21 mouse cellular contexts compared by ENCODE assay signal in genomic region chr5:38512991-38513390, GRCm38 (mm10). TPM values are rescaled to one million over a fixed set of nuclear protein-coding genes. Genes with fewer than 3 reads are reported as not detected.
DNase-seq lines count a peak whose midpoint lies in the region; ATAC-seq and TF ChIP-seq lines count a peak whose summit lies in the region.
"Had no signal": no experiment of that assay in that cellular context is flagged by ENCODE, and none has a peak within 500 bp of the region (broad histone marks: within the 10 kb centered on the region; RNA-seq: fewer than 3 reads in every experiment).

No protein-coding gene starts in this region.

- ATAC-seq in liver, embryonic 12.5 days: no peak
- ATAC-seq in liver, postnatal 0 days: no peak
- ATAC-seq: activated CD4-positive, CD25-positive, alpha-beta regulatory T cell, adult 4 months; forebrain, embryonic 14.5 days; hindbrain, postnatal 0 days had no signal

- H3K4me2 ChIP-seq in liver, embryonic 12.5 days: peak overlapping the region; percentile 48
- H3K4me2 ChIP-seq in liver, postnatal 0 days (ENCODE audit: low read depth, low read length): no peak overlapping the region
- H3K4me2 ChIP-seq: embryonic facial prominence, embryonic 15.5 days; hindbrain, embryonic 13.5 days had no signal

- H3K4me3 ChIP-seq in heart, embryonic 10.5 days: no peak overlapping the region
- 0 out of 2 replicates have a peak overlapping the region, but pooled peaks have one; percentile 7 for H3K4me3 ChIP-seq in liver, embryonic 12.5 days
- no peak overlapping the region for H3K4me3 ChIP-seq in liver, postnatal 0 days (ENCODE audit: low read depth, low read length)
- H3K4me3 ChIP-seq: embryonic facial prominence, embryonic 15.5 days; erythroblast, embryonic 14.5 days; forebrain, embryonic 10.5 days; hindbrain, embryonic 13.5 days had no signal

- H3K27ac ChIP-seq in heart, embryonic 10.5 days: peak overlapping the region; percentile 38; the same call in 1 of the 2 replicates
- H3K27ac ChIP-seq in liver, embryonic 12.5 days: peak overlapping the region; percentile 61
- no peak overlapping the region for H3K27ac ChIP-seq in liver, postnatal 0 days (ENCODE audit: low read depth)
- H3K27ac ChIP-seq: embryonic facial prominence, embryonic 15.5 days; forebrain, embryonic 10.5 days; hindbrain, embryonic 13.5 days; hindbrain, postnatal 0 days had no signal

- no peak for DNase-seq in heart, embryonic 10.5 days (ENCODE audit: low spot score)
- no peak for DNase-seq in heart, adult 11 months
- DNase-seq in liver, postnatal 0 days: no peak
- DNase-seq in ZHBTc4 (ENCODE audit: low read depth, low spot score): peak; percentile 84
- DNase-seq in layer of hippocampus, postnatal 25 days (ENCODE audit: extremely low spot score in 1 of 2, low spot score in 1 of 2): no peak
- DNase-seq in kidney, postnatal 4 days: no peak
- DNase-seq: adrenal gland, postnatal 14 days; cerebellum, adult 18-20 months; cerebellum, adult 9-11 months; cerebellum, postnatal 36 days; gastrocnemius, postnatal 36 days; heart, adult 18-20 months; heart, postnatal 10 days had no signal

- no peak for TF ChIP-seq EP300 in liver, postnatal 0 days (IDR thresholded peaks at IDR 0.05; ENCODE audit: low read depth)

- H3K9ac ChIP-seq in liver, embryonic 12.5 days: no peak overlapping the region
- no peak overlapping the region for H3K9ac ChIP-seq in liver, postnatal 0 days (replicated peaks)
- H3K9ac ChIP-seq: embryonic facial prominence, embryonic 15.5 days; hindbrain, embryonic 13.5 days had no signal

- H3K36me3 ChIP-seq in heart, embryonic 10.5 days: no peaks in the 10 kb centered on the region
- H3K36me3 ChIP-seq in liver, embryonic 12.5 days: peaks cover 68% of the 10 kb centered on the region
- no peaks in the 10 kb centered on the region for H3K36me3 ChIP-seq in liver, postnatal 0 days (replicated peaks; ENCODE audit: insufficient read depth, low read length)
- H3K36me3 ChIP-seq: embryonic facial prominence, embryonic 15.5 days; forebrain, embryonic 10.5 days; hindbrain, embryonic 13.5 days had no signal

- peaks cover 25% of the 10 kb centered on the region for H3K4me1 ChIP-seq in heart, embryonic 10.5 days
- peaks cover 55% of the 10 kb centered on the region for H3K4me1 ChIP-seq in liver, embryonic 12.5 days
- H3K4me1 ChIP-seq in liver, postnatal 0 days (ENCODE audit: insufficient read depth): peaks cover 8% of the 10 kb centered on the region; the same call in 1 of the 2 replicates
- H3K4me1 ChIP-seq: embryonic facial prominence, embryonic 15.5 days had no signal

- no peak for TF ChIP-seq CTCF in liver, postnatal 0 days (IDR thresholded peaks at IDR 0.05; ENCODE audit: low read depth)

- peaks cover 7% of the 10 kb centered on the region; the same call in 1 of the 2 replicates for H3K27me3 ChIP-seq in heart, embryonic 10.5 days (ENCODE audit: insufficient read depth, poor library complexity, severe bottlenecking)
- H3K27me3 ChIP-seq in liver, embryonic 12.5 days (replicated peaks): no peaks in the 10 kb centered on the region
- no peaks in the 10 kb centered on the region for H3K27me3 ChIP-seq in liver, postnatal 0 days (ENCODE audit: insufficient read depth, low read length)
- H3K27me3 ChIP-seq: embryonic facial prominence, embryonic 15.5 days; hindbrain, embryonic 13.5 days had no signal

- no peaks in the 10 kb centered on the region for H3K9me3 ChIP-seq in heart, embryonic 10.5 days
- H3K9me3 ChIP-seq in liver, embryonic 12.5 days (replicated peaks): no peaks in the 10 kb centered on the region
- H3K9me3 ChIP-seq in liver, postnatal 0 days (ENCODE audit: low read length): no peaks in the 10 kb centered on the region
- H3K9me3 ChIP-seq: embryonic facial prominence, embryonic 15.5 days; forebrain, embryonic 10.5 days; hindbrain, embryonic 13.5 days had no signal

- 15% methylated on average over 2 of the region's 2 CpGs for WGBS in heart, embryonic 10.5 days
- 36% methylated on average over 2 of the region's 2 CpGs for WGBS in liver, embryonic 12.5 days (ENCODE audit: insufficient replicate concordance)
- WGBS in liver, postnatal 0 days (ENCODE audit: insufficient replicate concordance): 44% methylated on average over 2 of the region's 2 CpGs

RNA-seq across cellular contexts. Expression of gene Slc2a9, which starts 10.0 kb away (rescaled TPM):
- 0.31 and 0.47 TPM in 2 replicates for polyA plus RNA-seq in heart, embryonic 10.5 days (2016; fragmentation: Nextera tagmentation; extraction: Ambion mirVana)
- polyA plus RNA-seq in liver, embryonic 12.5 days (2016; fragmentation: Nextera tagmentation; extraction: Ambion mirVana): 0.60 and 1.2 TPM in 2 replicates
- polyA plus RNA-seq in liver, postnatal 0 days (2015; fragmentation: Nextera tagmentation; extraction: Ambion mirVana): 3.3 and 5.7 TPM in 2 replicates
- total RNA-seq in layer of hippocampus, postnatal 25 days (2021): 1 to 10 TPM; 1.8 to 1.9 TPM

RNA-seq across cellular contexts. Expression of gene Wdr1, which starts 50.0 kb away (rescaled TPM):
- polyA plus RNA-seq in heart, embryonic 10.5 days (2016; fragmentation: Nextera tagmentation; extraction: Ambion mirVana): 243 and 286 TPM in 2 replicates
- polyA plus RNA-seq in liver, embryonic 12.5 days (2016; fragmentation: Nextera tagmentation; extraction: Ambion mirVana): 122 and 131 TPM in 2 replicates
- 56.1 and 60.7 TPM in 2 replicates for polyA plus RNA-seq in liver, postnatal 0 days (2015; fragmentation: Nextera tagmentation; extraction: Ambion mirVana)
- total RNA-seq in layer of hippocampus, postnatal 25 days (2021): 100 to 1,000 TPM; 217 TPM
